Mouse (Mus musculus) myocyte (in vitro differentiated cells): ENCODE results near the gene Stk38.

Experiments used
- CEBPB ChIP-seq: IDR thresholded peaks from 2 replicates; pipeline ENCODE4 v1.6.1; 2011; ENCODE audit warnings: mild to moderate bottlenecking, moderate library complexity; ENCODE audit not compliant: poor library complexity, insufficient read depth, severe bottlenecking
- MAX ChIP-seq: IDR thresholded peaks from one replicate; pipeline ENCODE4 v1.6.1; 2011; ENCODE audit warnings: low read depth, mild to moderate bottlenecking, control low read depth
- MYOD1 ChIP-seq, 3 experiments: IDR thresholded peaks; one replicate each; pipeline ENCODE4 v1.6.1; 2011; ENCODE audit warnings: control low read depth in 2 of 3, low read depth in 2 of 3, mild to moderate bottlenecking in 2 of 3, moderate library complexity in 1 of 3; ENCODE audit not compliant: insufficient read length in 2 of 3, control insufficient read depth in 1 of 3
- MYOG ChIP-seq, 3 experiments: IDR thresholded peaks; one replicate each; pipeline ENCODE4 v1.6.1; 2011; ENCODE audit warnings: control low read depth in 2 of 3, low read depth in 2 of 3, mild to moderate bottlenecking in 2 of 3; ENCODE audit not compliant: insufficient read length in 2 of 3, control insufficient read depth in 1 of 3, insufficient read depth in 1 of 3
- POLR2A ChIP-seq: IDR thresholded peaks from one replicate; pipeline ENCODE4 v1.6.1; 2011; ENCODE audit warnings: low read depth, mild to moderate bottlenecking, control low read depth, moderate library complexity; ENCODE audit not compliant: insufficient read length
- TCF12 ChIP-seq: IDR thresholded peaks from one replicate; pipeline ENCODE4 v1.6.1; 2011; ENCODE audit warnings: mild to moderate bottlenecking, control low read depth; ENCODE audit not compliant: poor library complexity, insufficient read depth, severe bottlenecking

DNA sequence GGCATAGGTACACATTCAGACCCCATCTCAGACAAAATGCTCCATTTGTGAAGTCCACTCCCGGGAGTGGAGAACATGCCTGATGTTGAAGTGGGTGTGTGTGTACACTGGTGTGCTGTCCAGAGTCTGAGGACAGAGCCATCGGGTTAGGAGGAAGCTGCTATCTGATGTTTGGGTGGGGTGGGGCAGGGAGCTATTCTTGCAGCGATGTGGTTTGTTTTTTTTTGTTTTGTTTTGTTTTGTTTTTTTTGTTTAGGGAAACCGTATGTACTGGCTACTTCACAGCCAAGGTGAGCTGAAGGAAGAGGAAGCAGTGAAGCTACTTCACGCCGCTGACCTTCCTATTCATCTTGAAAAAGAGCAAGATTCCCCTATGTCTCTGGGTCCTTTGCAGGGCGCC, 983 bp downstream of the Stk38 start:
- no peak for TF ChIP-seq POLR2A
- no peak for TF ChIP-seq MYOG (IDR thresholded peaks at IDR 0.05; ENCODE audit: control insufficient read depth in 1 of 3, insufficient read depth in 1 of 3, insufficient read length in 2 of 3, low read depth in 2 of 3)
- TF ChIP-seq MYOD1 (IDR thresholded peaks at IDR 0.05; ENCODE audit: control insufficient read depth in 1 of 3, insufficient read length in 2 of 3, low read depth in 2 of 3) = no peak
- no peak for TF ChIP-seq MAX
- TF ChIP-seq CEBPB = no peak
- TF ChIP-seq TCF12 = no peak
